Mouse (Mus musculus) CH12.LX (cell line): ENCODE data around the gene Zscan25. TPM values are rescaled to one million over a fixed set of nuclear protein-coding genes. Genes with fewer than 3 reads are reported as not detected.
"Not testable (repeated sequence)": the region's sequence is repeated elsewhere in the genome, so short reads cannot be mapped to it uniquely, and the experiment has no call there.

Source experiments
- DNase-seq: peaks from one replicate; pipeline ENCODE4 v3.0.0-alpha.2; 2013; ENCODE audit errors: extremely low read depth
- H3K27ac ChIP-seq: 2 replicates; pipeline ENCODE4 v1.5.1; 2012; ENCODE audit warnings: low read depth, mild to moderate bottlenecking, control low read depth, moderate library complexity; ENCODE audit not compliant: insufficient read depth
- H3K27me3 ChIP-seq: replicated peaks from 2 replicates; pipeline ENCODE3; 2012; ENCODE audit warnings: inconsistent platforms
- H3K36me3 ChIP-seq, 2 experiments: replicated peaks in 1 of 2; 2 replicates each; pipeline versions ENCODE3 to v1.6.1; 2012; ENCODE audit warnings: inconsistent platforms in 1 of 2, low read length in 1 of 2, mild to moderate bottlenecking in 1 of 2, mixed read lengths in 1 of 2, moderate library complexity in 1 of 2; ENCODE audit not compliant: control insufficient read depth in 1 of 2, insufficient read depth in 1 of 2
- H3K4me1 ChIP-seq, 2 experiments: 2 replicates each; pipeline ENCODE4 v1.6.1; 2012; ENCODE audit warnings: inconsistent platforms in 1 of 2, moderate library complexity in 1 of 2; ENCODE audit not compliant: insufficient read depth in 2 of 2, control insufficient read depth in 1 of 2
- H3K4me2 ChIP-seq: 2 replicates; pipeline ENCODE4 v1.6.1; 2012; ENCODE audit warnings: low read depth, mild to moderate bottlenecking, control low read depth; ENCODE audit not compliant: poor library complexity, insufficient read depth, severe bottlenecking
- H3K4me3 ChIP-seq, 3 experiments: fragments of 150-350 bp in 1 of 3; sonication (generic) in 1 of 3; replicated peaks in 1 of 3; 2 replicates each; pipeline versions ENCODE3 to v1.5.1; 2011 to 2012; ENCODE audit warnings: low read depth in 2 of 3, low read length in 2 of 3, mild to moderate bottlenecking in 2 of 3, moderate library complexity in 2 of 3, control low read depth in 1 of 3, improper control_type of control experiment in 1 of 3, inconsistent platforms in 1 of 3, mixed read lengths in 1 of 3; ENCODE audit not compliant: poor library complexity in 1 of 3
- H3K79me2 ChIP-seq: replicated peaks from 2 replicates; pipeline ENCODE4 v1.6.1; 2012; ENCODE audit warnings: mild to moderate bottlenecking, moderate library complexity; ENCODE audit not compliant: control insufficient read depth, poor library complexity, insufficient read depth, severe bottlenecking; ENCODE audit errors: extremely low read depth
- H3K9ac ChIP-seq: 2 replicates; pipeline ENCODE4 v1.6.1; 2012; ENCODE audit warnings: low read depth, mild to moderate bottlenecking, control low read depth, moderate library complexity; ENCODE audit not compliant: insufficient read depth
- H3K9me3 ChIP-seq: replicated peaks from 2 replicates; pipeline ENCODE3; 2012; ENCODE audit warnings: low read length, inconsistent platforms, mixed read lengths
- CHD1 ChIP-seq: IDR thresholded peaks from 2 replicates; pipeline ENCODE4 v1.6.1; 2012; ENCODE audit warnings: low read depth, low read length, improper control_type of control experiment, inconsistent platforms
- EP300 ChIP-seq: IDR thresholded peaks from 2 replicates; pipeline ENCODE4 v1.6.1; 2011; ENCODE audit warnings: low read length, improper control_type of control experiment
- MAFK ChIP-seq: IDR thresholded peaks from 2 replicates; pipeline ENCODE4 v1.6.1; 2011; ENCODE audit warnings: low read length, improper control_type of control experiment; ENCODE audit not compliant: insufficient replicate concordance
- MAX ChIP-seq: IDR thresholded peaks from 2 replicates; pipeline ENCODE4 v1.6.1; 2011; ENCODE audit warnings: low read length, improper control_type of control experiment
- NRF1 ChIP-seq: IDR thresholded peaks from 2 replicates; pipeline ENCODE4 v1.6.1; 2014; ENCODE audit warnings: low read depth, mild to moderate bottlenecking, inconsistent platforms, low read length, improper control_type of control experiment, moderate library complexity
- POLR2AphosphoS2 ChIP-seq: IDR thresholded peaks from 2 replicates; pipeline ENCODE4 v1.6.1; 2011; ENCODE audit warnings: low read depth, low read length, improper control_type of control experiment
- RCOR1 ChIP-seq: conservative IDR thresholded peaks from 2 replicates; pipeline ENCODE4 v1.6.1; 2012; ENCODE audit warnings: low read depth, mild to moderate bottlenecking, inconsistent platforms, low read length, improper control_type of control experiment
- USF2 ChIP-seq: conservative IDR thresholded peaks from 2 replicates; pipeline ENCODE4 v1.6.1; 2011; ENCODE audit warnings: low read depth, low read length, improper control_type of control experiment
- dilution Hi-C: fragments of 300-500 bp; cut with MboI; formaldehyde crosslinking; loops from 2 replicates; pipeline ENCODE4 v1.14.3; 2020; ENCODE audit warnings: low sequenced_read_pairs; ENCODE audit not compliant: extremely low pct_unique_long_range_greater_than_20kb, extremely low pct_ligation_motif_present
- in situ Hi-C: fragments of 300-500 bp; cut with MboI; formaldehyde crosslinking; loops from 3 replicates; pipeline ENCODE4 v1.14.3; 2019; ENCODE audit warnings: low sequenced_read_pairs, low pct_ligation_motif_present, low pct_unique_long_range_greater_than_20kb, mixed read lengths
- polyA plus RNA-seq: library from polyadenylated mRNA; unstranded; fragments of >175 nt; gene quantifications from 2 replicates; pipeline ENCODE4 v1.2.1, GENCODE M21; 2012; ENCODE audit warnings: low read depth; ENCODE audit not compliant: insufficient read length
- total RNA-seq, 2 experiments: library from RNA; depleted of rRNA; stranded (reverse); fragments of 300-350 nt in 1 of 2; fragments of >200 nt in 1 of 2; gene quantifications; 2 replicates each; pipeline ENCODE4 v1.2.3; 2012 to 2014

The Zscan25 gene
- total and polyA plus RNA-seq, 3 experiments = 9.8 to 19.5 (median 13.5) TPM

- H3K36me3 ChIP-seq = peaks cover 45 to 73% of the 10 kb centered on the region in 2 experiments
- in situ Hi-C loops = no loop called here
- no peaks in the 10 kb centered on the region; the same call in 1 of the 2 replicates for H3K79me2 ChIP-seq
- no peak overlapping the region for H3K27ac ChIP-seq
- H3K27me3 ChIP-seq = no peaks in the 10 kb centered on the region
- dilution Hi-C loops = no loop called here
- H3K4me2 ChIP-seq = no peak overlapping the region
- no peak overlapping the region for H3K9ac ChIP-seq
- H3K4me3 ChIP-seq = no peak overlapping the region
- peak; percentile 62; the same call in 1 of the 2 replicates for TF ChIP-seq MAFK
- no peak for TF ChIP-seq EP300
- H3K9me3 ChIP-seq = peaks cover 2% of the 10 kb centered on the region
- H3K4me1 ChIP-seq = no peaks in the 10 kb centered on the region
- DNase-seq = no peak
Measured at GRCm38 (mm10) chr5:145249520-145249919, 30.8 kb upstream of the Zscan25 start.

GRCm38 (mm10) chr5:145273568-145273967 lies 6.7 kb upstream of the Zscan25 start:
- in situ Hi-C loops, H3K36me3 ChIP-seq, H3K9ac ChIP-seq, H3K9me3 ChIP-seq, H3K27ac ChIP-seq, H3K4me1 ChIP-seq, H3K4me3 ChIP-seq, H3K79me2 ChIP-seq, dilution Hi-C loops, DNase-seq, H3K27me3 ChIP-seq, H3K4me2 ChIP-seq: not testable (repeated sequence)

GRCm38 (mm10) chr5:145279948-145280347 lies 352 bp upstream of the Zscan25 start:
- no peak for DNase-seq
- Histone ChIP-seq H3K36me3 (peaks cover 18 to 33% of the 10 kb centered on the region in 2 experiments), H3K79me2 (peaks cover 29% of the 10 kb centered on the region), H3K4me1 (peaks cover 0 to 17% of the 10 kb centered on the region in 2 experiments; a peak in 2 of 4 replicates), H3K9me3 (no peaks in the 10 kb centered on the region), H3K27ac (no peak overlapping the region), H3K4me2 (no peak overlapping the region), H3K4me3 (peak overlapping the region in 1 of 3 experiments; percentile 94), H3K9ac (no peak overlapping the region), H3K27me3 (no peaks in the 10 kb centered on the region)
- TF ChIP-seq CHD1 = no peak
- no peak for TF ChIP-seq POLR2AphosphoS2
- TF ChIP-seq MAX = no peak
- no peak for TF ChIP-seq USF2
- in situ Hi-C loops (no loop called here), dilution Hi-C loops (no loop called here)

GRCm38 (mm10) chr5:145288382-145288781 lies 8.1 kb downstream of the Zscan25 start:
- peaks cover 0 to 7% of the 10 kb centered on the region in 2 experiments; a peak in 1 of 4 replicates for H3K4me1 ChIP-seq
- TF ChIP-seq NRF1 = no peak
- no peak for TF ChIP-seq RCOR1
- H3K9ac ChIP-seq = no peak overlapping the region
- H3K9me3 ChIP-seq = peaks cover 5% of the 10 kb centered on the region
- H3K79me2 ChIP-seq = peaks cover 8% of the 10 kb centered on the region; the same call in 1 of the 2 replicates
- H3K4me3 ChIP-seq = no peak overlapping the region
- peaks cover 82 to 88% of the 10 kb centered on the region in 2 experiments for H3K36me3 ChIP-seq
- in situ Hi-C loops = no loop called here
- no peak for DNase-seq
- no peaks in the 10 kb centered on the region for H3K27me3 ChIP-seq
- H3K4me2 ChIP-seq = no peak overlapping the region
- dilution Hi-C loops = no loop called here
- H3K27ac ChIP-seq = no peak overlapping the region
